Mouse (Mus musculus): ENCODE measurements around the gene Rgs9.
A peak's percentile ranks its signal among the peaks of the same experiment; 100 is the strongest.

- TF ChIP-seq POLR2A (IDR thresholded peaks at IDR 0.05; ENCODE audit: insufficient read depth, low read length) (no peak), CTCF (IDR thresholded peaks at IDR 0.05; ENCODE audit: low read depth, low read length) (peak; percentile 89)
Observed at GRCm38 (mm10) chr11:109297710-109298375, at the start of gene Rgs9.

Measured in ES-Bruce4 (cell line).